Mouse (Mus musculus): ENCODE measurements around the gene Hoxa11.

Gene Hoxa11

DNA sequence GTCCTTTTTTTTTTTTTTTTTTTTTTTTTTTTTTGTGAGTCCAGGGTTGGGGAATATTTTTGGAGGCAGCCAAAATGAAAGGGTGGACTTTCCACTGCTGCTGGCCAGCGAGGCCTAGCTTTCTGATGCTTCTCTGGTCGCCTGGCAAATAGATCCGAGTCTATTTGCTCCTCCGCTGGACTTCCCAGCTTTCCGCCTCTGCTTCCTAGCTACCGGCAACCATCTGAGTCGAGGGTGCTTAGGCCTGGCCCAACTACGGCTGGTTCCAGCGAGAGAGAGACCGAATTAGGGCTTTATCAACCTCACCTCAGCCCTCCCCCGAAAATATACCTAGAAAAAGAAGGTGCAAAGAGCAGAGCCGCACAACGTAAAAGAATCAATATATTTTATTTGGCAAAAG lies 22.9 kb downstream of the Hoxa11 start:
- in situ Hi-C loops (cut with MboI): loop anchor here (10.0 kb wide), 2 partner anchors 638 to 838 kb away; no protein-coding TSS in a partner anchor

DNA sequence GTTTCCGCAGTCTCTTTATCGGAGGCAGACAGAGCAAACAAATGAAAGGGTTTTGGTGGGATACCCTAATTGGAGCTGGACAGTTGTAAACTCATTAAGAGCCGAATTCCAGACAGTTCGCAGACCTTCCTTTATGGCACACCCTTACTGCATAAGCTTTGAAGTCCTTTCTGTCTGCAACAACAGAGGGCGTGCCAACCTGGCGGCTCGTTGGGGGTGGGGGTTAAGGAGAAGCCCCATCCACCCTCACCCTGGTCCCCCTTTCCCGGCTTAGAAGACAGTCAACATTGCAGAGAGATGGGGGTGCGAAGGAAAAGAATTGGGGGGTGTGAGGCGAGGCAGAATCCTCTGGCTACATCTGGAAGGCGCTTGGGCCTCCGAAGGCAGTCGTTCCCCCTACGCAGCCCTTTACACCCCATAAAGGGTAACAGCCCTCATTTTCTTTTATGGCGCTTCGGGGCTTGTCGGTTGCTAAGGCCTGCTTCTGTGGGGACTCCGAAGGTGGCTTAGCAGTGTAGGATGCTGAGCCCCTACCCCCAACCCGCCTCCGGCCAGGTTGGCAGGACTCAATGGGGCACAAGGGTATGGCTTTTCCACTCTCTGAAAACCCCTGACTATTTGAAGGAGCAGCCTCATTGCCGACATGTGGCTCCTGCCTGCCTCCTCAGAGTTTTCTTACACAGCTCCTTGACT lies 23.5 kb downstream of the Hoxa11 start:
- in situ Hi-C loops (cut with MboI): loop anchor here (10.0 kb wide), 2 partner anchors 637 to 837 kb away; no protein-coding TSS in a partner anchor

GRCm38 (mm10) chr6:52221337-52221992 lies 24.1 kb downstream of the Hoxa11 start, which contains the start of gene Hoxa7:
Gene Hoxa7 (minus strand): TSS chr6:52221854.
- in situ Hi-C loops (cut with MboI): loop anchor here (10.0 kb wide), 2 partner anchors 637 to 837 kb away; no protein-coding TSS in a partner anchor

GRCm38 (mm10) chr6:52220865-52221310 lies 24.7 kb downstream of the Hoxa11 start:
- in situ Hi-C loops (cut with MboI): loop anchor here (10.0 kb wide), 2 partner anchors 636 to 836 kb away; no protein-coding TSS in a partner anchor

GRCm38 (mm10) chr6:52220003-52220864 lies 25.4 kb downstream of the Hoxa11 start:
- in situ Hi-C loops (cut with MboI): loop anchor here (10.0 kb wide), 2 partner anchors 635 to 835 kb away; no protein-coding TSS in a partner anchor

DNA sequence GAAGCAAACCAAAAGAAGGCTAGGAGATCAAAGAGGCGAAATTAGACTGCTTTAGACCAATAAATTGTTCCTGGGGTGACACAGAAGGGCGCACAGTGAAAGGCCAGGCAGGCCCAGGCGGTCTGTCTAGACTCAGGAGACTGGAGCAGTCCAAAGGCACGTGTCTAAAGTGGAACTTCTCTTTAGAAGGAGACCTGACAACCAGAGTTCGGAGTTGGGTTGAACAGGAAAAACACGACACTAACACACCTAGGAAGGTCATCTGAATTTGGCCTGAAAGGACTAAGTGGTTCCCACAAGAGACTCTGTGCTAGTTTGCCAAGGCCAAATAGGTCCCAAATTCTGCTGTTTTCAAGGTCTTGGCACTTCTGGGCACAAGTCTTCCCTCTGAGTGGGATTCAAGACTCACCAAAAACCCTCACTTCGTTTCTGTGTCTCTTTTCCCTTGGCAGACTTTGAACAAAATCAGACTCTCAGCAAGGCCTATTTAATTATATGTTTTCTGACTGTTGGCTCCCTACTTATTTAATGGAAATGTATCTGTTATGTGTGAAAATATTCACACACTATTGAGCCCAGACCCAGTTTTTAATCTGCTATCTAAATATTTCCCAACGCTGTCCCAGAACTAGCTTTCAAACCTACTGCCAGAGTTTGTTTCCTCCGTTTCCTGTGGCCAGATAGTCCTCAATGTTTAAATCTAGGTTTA lies 26.2 kb downstream of the Hoxa11 start:
- in situ Hi-C loops (cut with MboI): no loop called here

- in situ Hi-C loops (cut with MboI): no loop called here
These were observed 26.9 kb downstream of the Hoxa11 start for GRCm38 (mm10) chr6:52218643-52219215.

GRCm38 (mm10) chr6:52217895-52218642 lies 27.5 kb downstream of the Hoxa11 start:
- in situ Hi-C loops (cut with MboI): no loop called here

- in situ Hi-C loops (cut with MboI): no loop called here
These were observed 28.2 kb downstream of the Hoxa11 start for GRCm38 (mm10) chr6:52217459-52217768.

GRCm38 (mm10) chr6:52216691-52217458 lies 28.7 kb downstream of the Hoxa11 start:
- in situ Hi-C loops (cut with MboI): no loop called here

GRCm38 (mm10) chr6:52215771-52216535 lies 29.7 kb downstream of the Hoxa11 start:
- in situ Hi-C loops (cut with MboI): no loop called here

DNA sequence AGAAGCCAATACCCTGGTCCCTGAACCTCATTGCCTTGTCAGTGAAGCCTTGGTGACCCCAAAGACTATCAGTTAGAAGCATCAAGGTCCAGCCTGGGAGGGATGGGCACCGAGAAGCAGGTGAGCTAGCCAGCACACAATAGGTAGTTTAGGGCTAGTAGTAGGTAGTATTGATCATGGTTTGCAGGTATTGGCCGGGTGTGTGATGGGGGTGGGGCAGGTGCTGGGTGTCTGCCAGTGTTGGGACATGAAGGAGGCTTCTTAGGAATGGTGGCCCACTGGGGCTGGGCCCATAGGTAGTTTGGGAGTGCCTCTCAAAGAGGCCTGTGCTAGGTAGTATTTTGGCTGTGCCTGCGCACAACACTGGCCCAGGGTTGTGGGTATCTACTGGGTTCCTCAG lies 30.5 kb downstream of the Hoxa11 start:
- in situ Hi-C loops (cut with MboI): no loop called here

GRCm38 (mm10) chr6:52214271-52214670 lies 31.3 kb downstream of the Hoxa11 start:
- in situ Hi-C loops (cut with MboI): no loop called here

DNA sequence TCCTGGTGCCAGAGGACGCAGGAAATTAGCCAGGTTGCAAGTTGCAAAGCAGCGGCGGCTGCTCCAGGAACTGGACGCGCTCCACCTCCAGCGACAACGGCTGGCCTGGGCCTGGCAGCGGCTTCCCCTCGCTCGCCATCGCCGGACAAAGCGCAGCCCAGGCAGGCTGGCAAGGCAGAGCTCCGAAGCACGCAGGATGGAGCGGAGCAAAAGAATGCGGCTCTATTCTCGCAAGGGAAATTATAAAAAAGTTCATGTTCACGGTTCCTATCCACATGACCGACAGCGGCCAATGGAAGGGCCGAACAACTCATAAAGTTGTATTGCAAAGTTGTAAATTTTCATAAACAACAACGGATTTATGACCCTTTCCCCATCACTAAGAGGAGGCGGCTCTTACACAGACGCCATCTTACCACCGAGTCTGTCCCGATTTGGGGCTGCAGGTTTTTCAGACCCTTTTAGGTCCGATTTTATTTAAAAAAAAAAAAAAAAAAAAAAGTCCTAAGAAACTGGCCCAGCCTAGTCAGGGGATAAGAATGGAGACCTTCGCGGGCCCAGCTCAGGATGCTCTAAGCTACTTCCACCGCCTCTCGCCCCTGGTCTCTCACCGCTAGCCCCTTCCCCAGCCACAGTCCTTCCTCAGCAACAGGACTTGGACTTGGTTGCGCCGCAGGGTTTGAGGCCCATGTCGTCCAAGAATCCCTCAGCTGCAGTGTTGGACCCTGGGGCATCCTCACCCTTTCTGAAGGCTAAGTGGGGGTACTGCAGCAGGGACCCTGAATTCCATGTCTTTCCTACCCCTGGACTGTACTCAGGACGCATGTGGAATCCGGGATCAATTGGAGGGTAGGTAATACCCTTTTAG lies 32.3 kb downstream of the Hoxa11 start, which contains the start of the genes Hoxa3 and Gm28308:
Gene Hoxa3, minus strand, starts transcription at position 218 of the 868 bp plus-strand sequence.
Gene Gm28308, minus strand, starts transcription at position 221 of the 868 bp plus-strand sequence.
- in situ Hi-C loops (cut with MboI): no loop called here

DNA sequence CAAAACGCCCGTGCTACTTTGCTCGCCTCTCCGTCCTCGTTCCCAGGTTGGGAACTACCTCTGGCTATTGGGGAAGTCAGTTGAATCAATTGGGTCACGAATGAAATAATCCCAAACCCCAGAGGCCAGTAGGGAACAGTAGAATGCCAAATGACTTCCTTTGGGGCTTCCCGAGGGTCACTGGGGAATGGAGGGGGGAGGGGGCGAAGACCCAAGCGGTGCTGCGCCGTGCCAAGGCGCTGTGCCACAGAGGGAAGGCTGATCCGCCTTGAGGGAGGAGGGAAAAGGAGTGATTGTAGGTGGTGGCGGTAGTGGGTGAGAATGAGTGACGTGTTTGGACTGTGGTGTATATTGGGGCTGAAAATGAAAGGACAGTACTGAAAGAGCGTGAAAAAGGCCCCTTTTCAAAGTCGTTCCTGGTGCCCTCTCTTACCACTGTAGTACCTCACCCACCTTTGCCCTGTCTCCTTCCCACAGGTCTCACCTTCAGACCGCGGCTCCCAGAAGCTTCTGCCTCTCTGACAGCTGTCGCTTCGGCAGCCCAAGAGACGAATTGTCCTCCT lies 33.0 kb downstream of the Hoxa11 start:
- in situ Hi-C loops (cut with MboI): no loop called here

- in situ Hi-C loops (cut with MboI): no loop called here
These were observed 33.6 kb downstream of the Hoxa11 start for GRCm38 (mm10) chr6:52211961-52212360.

- in situ Hi-C loops (cut with MboI): no loop called here
These were observed 34.3 kb downstream of the Hoxa11 start for GRCm38 (mm10) chr6:52211170-52211935.

Data from mature B cell (primary cell).